Mouse (Mus musculus): Measurements from ENCODE around the gene Txn2. TPM values are rescaled to one million over a fixed set of nuclear protein-coding genes. Genes with fewer than 3 reads are reported as not detected.

The Txn2 gene
- polyA plus RNA-seq (2014; fragmentation: Illumina TruSeq; extraction: RNeasy Lipid Tissue Mini Kit (QIAGEN cat#74804); ENCODE audit: insufficient read depth, low read depth, low replicate concordance), result 133 TPM

DNA sequence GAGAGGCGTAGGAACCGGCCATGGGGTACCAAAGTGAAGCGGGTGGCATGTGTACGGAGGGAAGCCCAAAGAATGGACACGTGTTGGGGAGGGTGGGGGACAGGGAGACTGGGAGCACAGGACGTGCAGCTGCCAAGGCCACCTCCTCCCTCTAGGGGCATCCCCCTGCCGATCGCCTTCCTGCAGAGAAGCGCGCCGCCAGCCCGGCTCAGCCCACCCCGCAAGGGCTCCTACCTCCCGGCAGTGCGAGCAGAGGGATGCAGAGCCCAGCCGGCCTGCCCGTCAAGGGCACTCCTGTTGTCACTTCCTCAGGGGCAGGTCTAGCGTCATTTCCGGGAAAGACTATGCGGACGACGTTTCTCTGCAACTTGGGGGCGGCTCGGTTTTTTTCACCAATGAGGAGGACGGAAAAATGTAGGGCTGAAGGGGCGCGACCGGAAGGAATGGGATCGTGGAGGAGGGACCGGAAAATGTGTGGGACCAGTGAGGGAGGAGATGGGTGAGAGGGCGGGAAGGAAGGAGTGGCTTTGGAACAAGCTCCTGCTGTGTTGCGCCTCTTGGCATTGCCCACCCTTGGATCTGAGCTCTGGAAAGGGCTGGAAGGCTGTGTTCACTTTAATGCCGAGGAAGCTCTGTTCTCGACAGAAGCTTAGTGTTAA is at the start of gene Txn2:
Txn2 (minus strand) TSS at position 334 of the 659 bp plus-strand sequence.

DNA sequence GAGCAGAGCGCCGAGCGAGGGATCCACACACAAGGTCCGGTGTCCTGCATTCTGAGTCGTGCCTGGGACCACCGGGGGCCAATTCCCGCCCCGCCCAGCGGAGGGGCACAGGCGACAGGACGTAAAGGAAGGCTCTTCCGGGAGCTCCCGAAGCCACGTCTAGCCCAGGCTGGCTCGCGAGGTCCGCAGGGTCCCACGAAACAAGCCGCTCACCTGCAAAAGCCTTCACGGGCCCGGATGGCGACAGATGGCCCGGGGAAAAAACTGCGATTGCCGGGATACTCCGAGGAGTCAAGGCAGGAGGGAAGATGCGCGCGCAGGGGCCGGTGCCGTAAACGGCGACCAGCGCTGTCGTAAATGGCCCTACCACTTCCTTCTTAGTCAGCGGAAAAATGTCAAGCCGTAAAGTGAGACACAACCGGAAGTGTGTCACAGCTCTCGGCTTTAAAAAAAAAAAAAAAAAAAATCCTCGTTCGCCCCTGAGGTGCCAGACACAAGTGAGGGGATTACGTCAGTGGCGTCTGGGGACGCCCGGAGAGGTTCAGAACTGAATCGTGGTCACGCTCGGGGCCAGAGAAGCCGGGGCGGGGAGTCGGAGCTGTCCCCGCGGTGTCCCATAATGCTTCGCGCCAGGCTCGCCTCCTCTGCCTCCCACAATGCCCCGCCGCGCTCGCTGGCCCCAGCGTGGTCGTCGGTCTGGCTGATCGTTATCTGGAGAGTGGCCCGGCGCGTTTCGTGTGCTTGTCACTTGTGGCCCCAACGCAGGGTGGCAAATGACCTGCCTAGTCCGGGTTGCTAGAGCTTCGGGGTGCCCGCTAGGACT is 41.9 kb upstream of the Txn2 start, which contains the start of gene Eif3d:
Eif3d (minus strand) TSS at position 344 of the 823 bp plus-strand sequence.

DNA sequence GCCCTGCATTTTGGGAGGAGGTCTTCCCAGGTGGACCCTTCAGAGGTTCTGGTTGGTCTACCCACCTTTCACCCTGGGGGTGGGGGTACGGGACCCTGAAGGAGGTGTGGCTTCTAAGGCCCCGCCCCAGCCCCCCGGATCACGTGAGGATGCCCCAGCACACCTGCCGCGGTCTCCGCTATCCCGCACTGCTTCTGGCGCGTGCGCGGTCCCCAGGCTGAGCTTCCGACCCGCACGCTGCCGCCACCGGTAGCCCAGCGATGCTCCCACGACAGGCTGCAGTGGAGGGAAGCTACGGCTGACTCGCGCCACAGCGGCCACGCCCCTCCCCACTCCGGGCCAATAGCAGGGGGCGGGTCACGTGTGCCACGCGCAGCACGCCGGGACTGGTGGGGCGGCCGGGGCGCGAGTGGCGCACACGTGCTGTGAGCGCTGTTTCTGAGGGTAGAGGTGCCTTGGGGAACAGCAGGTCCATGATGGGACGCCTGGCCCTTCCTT is 27.6 kb upstream of the Txn2 start, which contains the start of gene Foxred2:
Foxred2 (minus strand) TSS at position 319 of the 498 bp plus-strand sequence.

Other genes with a start within 250 kb of the Txn2 start
- gene Apol7e, start 230.1 kb downstream of the Txn2 start, polyA plus RNA-seq (2014; fragmentation: Illumina TruSeq; extraction: RNeasy Lipid Tissue Mini Kit (QIAGEN cat#74804); ENCODE audit: insufficient read depth, low read depth, low replicate concordance), result 1.9 TPM
- 3.7 TPM for gene Apol9b, start 200.0 kb downstream of the Txn2 start, polyA plus RNA-seq (2014; fragmentation: Illumina TruSeq; extraction: RNeasy Lipid Tissue Mini Kit (QIAGEN cat#74804); ENCODE audit: insufficient read depth, low read depth, low replicate concordance)
- not detected for gene Apol8, start 172.0 kb downstream of the Txn2 start, polyA plus RNA-seq (2014; fragmentation: Illumina TruSeq; extraction: RNeasy Lipid Tissue Mini Kit (QIAGEN cat#74804); ENCODE audit: insufficient read depth, low read depth, low replicate concordance)
- 64.4 TPM for gene Myh9, start 86.8 kb downstream of the Txn2 start, polyA plus RNA-seq (2014; fragmentation: Illumina TruSeq; extraction: RNeasy Lipid Tissue Mini Kit (QIAGEN cat#74804); ENCODE audit: insufficient read depth, low read depth, low replicate concordance)
- gene Foxred2, start 27.7 kb upstream of the Txn2 start, polyA plus RNA-seq (2014; fragmentation: Illumina TruSeq; extraction: RNeasy Lipid Tissue Mini Kit (QIAGEN cat#74804); ENCODE audit: insufficient read depth, low read depth, low replicate concordance), result 0.83 TPM
- gene Eif3d, start 41.8 kb upstream of the Txn2 start, polyA plus RNA-seq (2014; fragmentation: Illumina TruSeq; extraction: RNeasy Lipid Tissue Mini Kit (QIAGEN cat#74804); ENCODE audit: insufficient read depth, low read depth, low replicate concordance), result 70.7 TPM
- not detected for gene Cacng2, start 191.0 kb upstream of the Txn2 start, polyA plus RNA-seq (2014; fragmentation: Illumina TruSeq; extraction: RNeasy Lipid Tissue Mini Kit (QIAGEN cat#74804); ENCODE audit: insufficient read depth, low read depth, low replicate concordance)
- gene Ift27, start 245.1 kb upstream of the Txn2 start, polyA plus RNA-seq (2014; fragmentation: Illumina TruSeq; extraction: RNeasy Lipid Tissue Mini Kit (QIAGEN cat#74804); ENCODE audit: insufficient read depth, low read depth, low replicate concordance), result 30.8 TPM